Comparison of ENCODE assay signal across 9 mouse cellular contexts in the genomic region with DNA sequence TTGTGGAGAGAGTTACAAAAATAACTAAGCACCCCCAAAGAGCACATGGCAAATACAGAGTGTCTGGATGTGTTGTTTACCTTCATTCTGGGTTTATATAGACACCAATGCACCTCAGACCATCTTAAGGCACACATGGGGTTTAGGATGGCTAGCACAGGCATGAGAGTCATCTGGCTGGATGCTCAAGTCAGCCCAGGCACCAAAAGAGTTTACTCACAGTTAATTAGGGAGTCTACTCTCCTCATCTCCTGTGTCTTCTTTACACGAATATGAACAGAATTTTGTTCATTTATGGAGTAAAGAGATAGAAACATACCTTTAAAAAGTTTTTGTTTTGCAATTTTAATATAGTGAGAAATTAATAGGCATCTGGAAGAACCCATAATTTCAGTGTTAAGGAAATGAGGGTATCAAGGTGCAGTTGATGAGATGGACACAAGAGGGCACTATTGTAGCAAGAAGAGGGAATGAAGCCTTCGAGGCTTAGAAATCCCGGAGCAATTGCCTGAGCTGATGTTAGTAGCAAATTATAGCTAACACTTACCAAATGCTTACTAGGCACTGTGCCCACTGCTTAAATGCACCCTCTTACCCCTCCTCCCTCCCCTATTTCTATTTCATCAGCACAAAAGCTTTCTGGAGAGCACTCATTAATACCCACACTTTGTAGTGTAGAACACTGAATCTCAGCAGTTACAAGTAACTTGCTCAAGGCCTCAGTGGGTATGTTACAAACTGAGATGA.
A peak's percentile ranks its signal among the peaks of the same experiment; 100 is the strongest.
DNase-seq lines count a peak whose midpoint lies in the region; ATAC-seq and TF ChIP-seq lines count a peak whose summit lies in the region.
"Had no signal": no experiment of that assay in that cellular context is flagged by ENCODE, and none has a peak within 500 bp of the region (broad histone marks: within the 10 kb centered on the region; RNA-seq: fewer than 3 reads in every experiment).

No protein-coding gene starts in this region.

- no peak overlapping the region for H3K27ac ChIP-seq in kidney, embryonic 14.5 days (ENCODE audit: low read depth, low read length)
- no peak overlapping the region for H3K27ac ChIP-seq in hindbrain, embryonic 14.5 days
- no peak overlapping the region for H3K27ac ChIP-seq in neural tube, embryonic 11.5 days (ENCODE audit: low read depth, low read length)
- H3K27ac ChIP-seq: embryonic facial prominence, embryonic 13.5 days had no signal

- intact Hi-C loops in left cerebral cortex, postnatal 25 days (cut with DNase I): loop anchor here (1.0 to 5.0 kb wide), 2 partner anchors 1120 to 1321 kb away; no protein-coding TSS in a partner anchor

- peak; percentile 68 for TF ChIP-seq CTCF in Patski (IDR thresholded peaks at IDR 0.05)

- H3K4me3 ChIP-seq in kidney, embryonic 14.5 days (ENCODE audit: low read length): no peak overlapping the region
- no peak overlapping the region for H3K4me3 ChIP-seq in hindbrain, embryonic 14.5 days (replicated peaks; ENCODE audit: low read length)
- H3K4me3 ChIP-seq in neural tube, embryonic 11.5 days (ENCODE audit: low read depth, low read length): no peak overlapping the region
- H3K4me3 ChIP-seq: embryonic facial prominence, embryonic 13.5 days had no signal

- H3K36me3 ChIP-seq in kidney, embryonic 14.5 days (ENCODE audit: control insufficient read depth, insufficient read depth, low read length): no peaks in the 10 kb centered on the region
- no peaks in the 10 kb centered on the region for H3K36me3 ChIP-seq in hindbrain, embryonic 14.5 days (replicated peaks; ENCODE audit: control insufficient read depth, insufficient read depth)
- no peaks in the 10 kb centered on the region for H3K36me3 ChIP-seq in neural tube, embryonic 11.5 days (ENCODE audit: control insufficient read depth, insufficient read depth, low read length)
- H3K36me3 ChIP-seq: embryonic facial prominence, embryonic 13.5 days had no signal

- H3K4me2 ChIP-seq in kidney, embryonic 14.5 days (replicated peaks; ENCODE audit: low read depth, low read length): no peak overlapping the region
- no peak overlapping the region for H3K4me2 ChIP-seq in hindbrain, embryonic 14.5 days (replicated peaks)
- H3K4me2 ChIP-seq in neural tube, embryonic 11.5 days (ENCODE audit: low read depth): no peak overlapping the region
- H3K4me2 ChIP-seq: embryonic facial prominence, embryonic 13.5 days had no signal

- no peaks in the 10 kb centered on the region for H3K4me1 ChIP-seq in kidney, embryonic 14.5 days (ENCODE audit: control insufficient read depth, insufficient read depth, low read length)
- H3K4me1 ChIP-seq in hindbrain, embryonic 14.5 days (replicated peaks; ENCODE audit: control insufficient read depth, insufficient read depth, low read length): no peaks in the 10 kb centered on the region
- no peaks in the 10 kb centered on the region for H3K4me1 ChIP-seq in neural tube, embryonic 11.5 days (ENCODE audit: control insufficient read depth, insufficient read depth, low read length)
- H3K4me1 ChIP-seq: embryonic facial prominence, embryonic 13.5 days had no signal

- in situ Hi-C loops in Patski (cut with MboI; ENCODE audit: low pct_unique_long_range_greater_than_20kb): no loop called here

- POLR2A ChIA-PET in Patski (lab: Charles Lee): no interaction called here

- no peak overlapping the region for H3K9ac ChIP-seq in kidney, embryonic 14.5 days (ENCODE audit: low read depth, low read length)
- H3K9ac ChIP-seq in hindbrain, embryonic 14.5 days: no peak overlapping the region
- H3K9ac ChIP-seq in neural tube, embryonic 11.5 days (ENCODE audit: low read length): no peak overlapping the region
- H3K9ac ChIP-seq: embryonic facial prominence, embryonic 13.5 days had no signal

- H3K27me3 ChIP-seq in kidney, embryonic 14.5 days (ENCODE audit: control insufficient read depth, insufficient read depth, low read length): no peaks in the 10 kb centered on the region
- peaks cover 7% of the 10 kb centered on the region for H3K27me3 ChIP-seq in Patski
- H3K27me3 ChIP-seq in hindbrain, embryonic 14.5 days (ENCODE audit: control insufficient read depth, insufficient read depth, low read length): no peaks in the 10 kb centered on the region
- no peaks in the 10 kb centered on the region for H3K27me3 ChIP-seq in neural tube, embryonic 11.5 days (ENCODE audit: control insufficient read depth, insufficient read depth, low read length)

- peak; percentile 19 for DNase-seq in kidney, adult 18-20 months
- no peak for DNase-seq in Patski (ENCODE audit: low read depth, low spot score)
- DNase-seq in embryo, embryonic 11.5 days (ENCODE audit: low read depth, low spot score): peak; percentile 35
- DNase-seq in hindbrain, embryonic 14.5 days (ENCODE audit: low spot score): peak; percentile 82
- peak; percentile 59 to 74 for DNase-seq in left cerebral cortex, postnatal 25 days (ENCODE audit: low spot score in 2 of 2)
- peak; percentile 18 for DNase-seq in neural tube, embryonic 11.5 days (ENCODE audit: low spot score)

- CTCF ChIA-PET in Patski (lab: Charles Lee): interaction anchor here (0.7 to 1.9 kb wide), 5 partner anchors 10 to 1522 kb away, joined by 3 to 4 read pairs (median 4); no protein-coding TSS in a partner anchor

- no peaks in the 10 kb centered on the region for H3K9me3 ChIP-seq in kidney, embryonic 14.5 days (ENCODE audit: control insufficient read depth, low read length)
- no peaks in the 10 kb centered on the region for H3K9me3 ChIP-seq in hindbrain, embryonic 14.5 days (ENCODE audit: control insufficient read depth, low read length)
- H3K9me3 ChIP-seq in neural tube, embryonic 11.5 days (ENCODE audit: control insufficient read depth, low read length): no peaks in the 10 kb centered on the region
- H3K9me3 ChIP-seq: embryonic facial prominence, embryonic 13.5 days had no signal

- ATAC-seq in kidney, embryonic 14.5 days (ENCODE audit: low FRiP score, low TSS enrichment): no peak
- peak; percentile 65 for ATAC-seq in Patski
- peak; percentile 89 for ATAC-seq in hindbrain, embryonic 14.5 days (ENCODE audit: low FRiP score)
- ATAC-seq in neural tube, embryonic 11.5 days (ENCODE audit: insufficient read depth, low FRiP score, low TSS enrichment): no peak; the same call in 1 of the 2 replicates
- ATAC-seq in inflammation-experienced regulatory T-cells, adult 6 months: no peak

- 6% methylated on average over 3 of the region's 3 CpGs for WGBS in kidney, embryonic 14.5 days
- WGBS in hindbrain, embryonic 14.5 days: under 1% methylated on average over 3 of the region's 3 CpGs
- WGBS in neural tube, embryonic 11.5 days: 6% methylated on average over 3 of the region's 3 CpGs

Comparison
In these comparisons a context has a peak if more than half of its experiments do, and no peak if none do; other contexts are left out.
1. ATAC-seq: peak in Patski (single experiment) and hindbrain, embryonic 14.5 days (single experiment); none in kidney, embryonic 14.5 days (single experiment), neural tube, embryonic 11.5 days (single experiment) and inflammation-experienced regulatory T-cells, adult 6 months (single experiment).